ENCODE assay signal across 8 mouse cellular contexts in genomic region chr10:60262386-60262785, GRCm38 (mm10). TPM values are rescaled to one million over a fixed set of nuclear protein-coding genes. Genes with fewer than 3 reads are reported as not detected.
DNase-seq lines count a peak whose midpoint lies in the region; ATAC-seq and TF ChIP-seq lines count a peak whose summit lies in the region.

No protein-coding gene starts in this region.

- no peaks in the 10 kb centered on the region for H3K27me3 ChIP-seq in C2C12 (ENCODE audit: control insufficient read depth, insufficient read depth, insufficient read length)
- no peaks in the 10 kb centered on the region for H3K27me3 ChIP-seq in hindbrain, embryonic 11.5 days (ENCODE audit: control insufficient read depth, insufficient read depth, low read length)

- no peak for TF ChIP-seq CTCF in C2C12 (IDR thresholded peaks at IDR 0.05; ENCODE audit: control insufficient read depth, insufficient read depth, insufficient read length)

- H3K4me2 ChIP-seq in hindbrain, embryonic 11.5 days (replicated peaks; ENCODE audit: low read depth, low read length): no peak overlapping the region

- no peak overlapping the region for H3K27ac ChIP-seq in hindbrain, embryonic 11.5 days (ENCODE audit: low read depth, low read length)

- 68% methylated on average over 3 of the region's 3 CpGs for WGBS in hindbrain, embryonic 11.5 days

- no peak overlapping the region for H3K9ac ChIP-seq in hindbrain, embryonic 11.5 days (ENCODE audit: low read depth, low read length)

- H3K9me3 ChIP-seq in hindbrain, embryonic 11.5 days (ENCODE audit: control insufficient read depth, low read length): no peaks in the 10 kb centered on the region

- H3K79me2 ChIP-seq in C2C12 (ENCODE audit: control insufficient read depth, insufficient read depth): no peaks in the 10 kb centered on the region

- no peaks in the 10 kb centered on the region for H3K79me3 ChIP-seq in C2C12 (ENCODE audit: low read depth)

- H3K36me3 ChIP-seq in C2C12 (ENCODE audit: control insufficient read depth, insufficient read depth): no peaks in the 10 kb centered on the region
- H3K36me3 ChIP-seq in hindbrain, embryonic 11.5 days (ENCODE audit: control insufficient read depth, insufficient read depth, low read length): no peaks in the 10 kb centered on the region

- no peaks in the 10 kb centered on the region for H3K4me1 ChIP-seq in hindbrain, embryonic 11.5 days (replicated peaks; ENCODE audit: control insufficient read depth, insufficient read depth, low read length)

- H3ac ChIP-seq in C2C12 (ENCODE audit: control insufficient read depth, insufficient read length, low read depth): no peak overlapping the region

- peak; percentile 97 to 98 for DNase-seq in adrenal gland, postnatal 36 days
- peak; percentile 70 to 87 for DNase-seq in frontal cortex, postnatal 14 days (ENCODE audit: low spot score in 2 of 2)
- DNase-seq in hindbrain, embryonic 11.5 days (ENCODE audit: low spot score): peak; percentile 60
- peak; percentile 72 to 80 for DNase-seq in layer of hippocampus, postnatal 36 days
- DNase-seq in right cerebral cortex, postnatal 14 days: peak; percentile 91
- DNase-seq in urinary bladder, postnatal 36 days (ENCODE audit: low spot score in 2 of 2): peak; percentile 59 to 88

- ATAC-seq in hindbrain, embryonic 11.5 days (ENCODE audit: low FRiP score): peak; percentile 70
- peak; percentile 61 for ATAC-seq in megakaryocyte, adult 5-6 weeks (ENCODE audit: poor library complexity, severe bottlenecking)

- no peak overlapping the region for H3K4me3 ChIP-seq in C2C12 (ENCODE audit: insufficient read depth, poor library complexity, severe bottlenecking)
- H3K4me3 ChIP-seq in hindbrain, embryonic 11.5 days (ENCODE audit: low read depth, low read length): no peak overlapping the region

TF ChIP-seq in C2C12, 6 proteins besides CTCF, POLR2A, EP300 and RAD21:
- TF ChIP-seq MYOD1 (IDR thresholded peaks at IDR 0.05; ENCODE audit: control insufficient read depth, insufficient read length, low read depth) (peak; percentile 28), FOSL1 (IDR thresholded peaks at IDR 0.05; ENCODE audit: insufficient read depth, low read length, poor library complexity, severe bottlenecking) (no peak)
TF ChIP-seq in C2C12: peak in this region for 1.

RNA-seq across cellular contexts. Expression of gene Psap, which starts 15.0 kb away (rescaled TPM):
- 439 TPM for polyA plus RNA-seq in C2C12 (2012; fragmentation: generic; extraction: Trizol)
- 1,000 to 10,000 TPM; 1,035 to 1,192 TPM for total RNA-seq in adrenal gland, postnatal 36 days (2021)
- 85.7 and 91.4 TPM in 2 replicates for polyA plus RNA-seq in hindbrain, embryonic 11.5 days (2014; fragmentation: Nextera tagmentation; extraction: Ambion mirVana)
- 1,000 to 10,000 TPM; 1,330 to 1,401 TPM for total RNA-seq in layer of hippocampus, postnatal 36 days (2021)
- 2,144 and 2,167 TPM in 2 replicates for total RNA-seq in megakaryocyte, adult 5-6 weeks (2015)
- 2,372 and 2,545 TPM in 2 replicates for total RNA-seq in megakaryocyte, adult 5-6 weeks (2017)

RNA-seq across cellular contexts. Expression of gene Chst3, which starts 43.3 kb away (rescaled TPM):
- 1.7 TPM for polyA plus RNA-seq in C2C12 (2012; fragmentation: generic; extraction: Trizol)
- total RNA-seq in adrenal gland, postnatal 36 days (2021): 1 to 10 TPM in 1 of 2 experiments, under 1 TPM in 1; 0.76 to 1.4 TPM
- polyA plus RNA-seq in hindbrain, embryonic 11.5 days (2014; fragmentation: Nextera tagmentation; extraction: Ambion mirVana): 1.5 TPM in 2 replicates
- 1 to 10 TPM; 2.2 to 2.8 TPM for total RNA-seq in layer of hippocampus, postnatal 36 days (2021)
- total RNA-seq in megakaryocyte, adult 5-6 weeks (2015): 0.25 TPM in 1 of 2 replicates, not detected in the other
- 0.15 and 0.16 TPM in 2 replicates for total RNA-seq in megakaryocyte, adult 5-6 weeks (2017)
